Mouse (Mus musculus) ES-E14 (cell line): ENCODE results near the gene Rbfox2. TPM values are rescaled to one million over a fixed set of nuclear protein-coding genes. Genes with fewer than 3 reads are reported as not detected.

Source experiments
- DNase-seq: peaks from one replicate; pipeline ENCODE4 v3.0.0-alpha.2; 2013; ENCODE audit warnings: low read depth, low spot score
- H3K27ac ChIP-seq: 2 replicates; pipeline ENCODE4 v1.5.1; 2012; ENCODE audit warnings: low read depth, mild to moderate bottlenecking, low read length, moderate library complexity, mixed read lengths; ENCODE audit not compliant: poor library complexity, insufficient read depth, severe bottlenecking
- H3K36me3 ChIP-seq: 2 replicates; pipeline ENCODE4 v1.6.1; 2012; ENCODE audit warnings: mild to moderate bottlenecking, low read length, moderate library complexity, mixed read lengths; ENCODE audit not compliant: control insufficient read depth, poor library complexity, insufficient read depth, severe bottlenecking
- H3K4me1 ChIP-seq, 2 experiments: fragments of 150-350 bp in 1 of 2; sonication (generic) in 1 of 2; 2 replicates each; pipeline ENCODE4 v1.6.1; 2012; ENCODE audit warnings: low read length in 2 of 2, mild to moderate bottlenecking in 1 of 2, mixed read lengths in 1 of 2; ENCODE audit not compliant: control insufficient read depth in 2 of 2, insufficient read depth in 2 of 2, poor library complexity in 1 of 2
- H3K4me3 ChIP-seq, 2 experiments: fragments of 150-350 bp in 1 of 2; sonication (generic) in 1 of 2; 2 replicates each; pipeline ENCODE4 v1.5.1; 2012; ENCODE audit warnings: low read length in 2 of 2, low read depth in 1 of 2, mild to moderate bottlenecking in 1 of 2, mixed read lengths in 1 of 2; ENCODE audit not compliant: insufficient read depth in 1 of 2, poor library complexity in 1 of 2, severe bottlenecking in 1 of 2
- H3K9ac ChIP-seq: 2 replicates; pipeline ENCODE4 v1.6.1; 2012; ENCODE audit warnings: low read depth, mild to moderate bottlenecking, low read length, mixed read lengths; ENCODE audit not compliant: poor library complexity, insufficient read depth, severe bottlenecking
- H3K9me3 ChIP-seq: fragments of 150-350 bp; sonication (generic); 2 replicates; pipeline ENCODE4 v1.6.1; 2012; ENCODE audit warnings: low read depth, mild to moderate bottlenecking, low read length; ENCODE audit not compliant: control insufficient read depth, insufficient read depth
- CHD2 ChIP-seq: IDR thresholded peaks from 2 replicates; pipeline ENCODE4 v1.6.1; 2014; ENCODE audit warnings: mild to moderate bottlenecking, low read depth, low read length, inconsistent platforms
- HCFC1 ChIP-seq: IDR thresholded peaks from 2 replicates; pipeline ENCODE4 v1.6.1; 2012; ENCODE audit warnings: low read length, inconsistent platforms, borderline replicate concordance; ENCODE audit not compliant: insufficient read depth
- MAFK ChIP-seq: IDR thresholded peaks from 2 replicates; pipeline ENCODE4 v1.6.1; 2014; ENCODE audit warnings: mild to moderate bottlenecking, low read depth, low read length, inconsistent platforms; ENCODE audit not compliant: insufficient read depth
- ZC3H11A ChIP-seq: IDR thresholded peaks from 2 replicates; pipeline ENCODE4 v1.6.1; 2012; ENCODE audit warnings: low read depth, mild to moderate bottlenecking, inconsistent platforms, low read length, borderline replicate concordance
- ZNF384 ChIP-seq: IDR thresholded peaks from 2 replicates; pipeline ENCODE4 v1.6.1; 2012; ENCODE audit warnings: low read depth, low read length, inconsistent platforms
- in situ Hi-C, 2 experiments: fragments of 600-800 bp; cut with MboI; formaldehyde crosslinking; loops; one replicate each; pipeline ENCODE4 v1.15.1; 2025; ENCODE audit warnings: low sequenced_read_pairs in 2 of 2, inconsistent platforms in 1 of 2; ENCODE audit not compliant: unreplicated experiment in 2 of 2
- total RNA-seq: library from RNA; depleted of rRNA; stranded (reverse); fragments of 300-350 nt; gene quantifications from 2 replicates; pipeline ENCODE4 v1.2.3, GENCODE M21; 2012

The Rbfox2 gene
- total RNA-seq, 1 experiment, result 56.4 TPM

DNA sequence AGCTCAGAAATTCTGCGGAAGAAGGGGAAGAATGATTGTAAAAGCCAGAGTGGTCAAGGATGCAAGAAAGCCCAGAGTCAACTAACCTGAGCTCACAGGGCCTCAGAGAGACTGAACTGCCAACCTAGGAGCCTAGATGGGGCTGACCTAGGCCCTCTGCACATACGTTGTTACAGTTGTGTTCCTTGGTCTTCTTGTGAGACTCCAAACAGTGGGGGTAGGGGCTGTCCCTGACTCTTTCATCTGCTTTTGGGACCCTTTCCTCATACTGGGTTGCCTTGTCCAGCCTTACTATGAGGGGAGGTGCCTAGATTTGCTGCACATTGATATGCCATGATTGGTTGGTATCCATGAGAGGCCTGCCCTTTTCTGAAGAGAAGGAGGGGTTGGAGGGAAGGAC, 56.0 kb downstream of the Rbfox2 start:
- Histone ChIP-seq H3K4me3 (no peak overlapping the region), H3K27ac (no peak overlapping the region), H3K36me3 (no peaks in the 10 kb centered on the region), H3K9ac (no peak overlapping the region), H3K9me3 (no peaks in the 10 kb centered on the region), H3K4me1 (peaks cover 2 to 7% of the 10 kb centered on the region in 2 experiments; a peak in 1 of 4 replicates)
- in situ Hi-C loops, result no loop called here
- no peak for DNase-seq
- TF ChIP-seq CHD2 (no peak), HCFC1 (no peak), MAFK (no peak)

DNA sequence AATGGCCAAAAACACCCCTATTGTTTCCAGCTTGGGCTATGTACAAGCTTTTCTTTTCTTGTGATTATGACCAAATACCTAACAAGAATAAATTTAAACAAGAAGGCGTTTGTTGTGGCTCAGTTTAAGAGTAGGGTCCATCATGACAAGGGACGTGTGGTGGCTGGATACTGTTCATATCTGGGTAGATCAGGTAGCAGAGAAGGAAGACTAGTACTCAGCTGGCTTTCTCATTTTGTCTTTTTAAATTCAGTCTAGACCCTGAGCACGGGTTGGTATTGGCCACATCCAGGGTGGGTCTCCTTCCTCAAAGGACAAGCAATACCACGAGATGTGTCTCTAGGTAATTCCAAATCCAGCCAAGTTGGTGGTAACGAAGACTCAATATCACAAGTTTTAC, 57.4 kb downstream of the Rbfox2 start:
- Histone ChIP-seq H3K4me1 (peaks cover 3 to 9% of the 10 kb centered on the region in 2 experiments; a peak in 2 of 4 replicates), H3K27ac (no peak overlapping the region)
- in situ Hi-C loops, result no loop called here

GRCm38 (mm10) chr15:77245418-77246365, 61.1 kb downstream of the Rbfox2 start:
- Histone ChIP-seq H3K9me3 (no peaks in the 10 kb centered on the region), H3K36me3 (no peaks in the 10 kb centered on the region), H3K27ac (no peak overlapping the region), H3K9ac (no peak overlapping the region), H3K4me1 (peaks cover 3 to 7% of the 10 kb centered on the region in 2 experiments; a peak in 2 of 4 replicates), H3K4me3 (no peak overlapping the region)
- DNase-seq, result peak; percentile 19
- TF ChIP-seq ZNF384, result no peak
- TF ChIP-seq MAFK, result no peak
- TF ChIP-seq CHD2, result no peak
- no peak for TF ChIP-seq HCFC1
- no peak for TF ChIP-seq ZC3H11A
- in situ Hi-C loops, result no loop called here

More for the DNA sequence above, 57.4 kb downstream of the Rbfox2 start:
- TF ChIP-seq CHD2, result no peak
- no peak for TF ChIP-seq ZNF384
- H3K36me3 ChIP-seq, result no peaks in the 10 kb centered on the region
- DNase-seq, result no peak
- H3K9ac ChIP-seq, result no peak overlapping the region
- no peak overlapping the region for H3K4me3 ChIP-seq
- no peaks in the 10 kb centered on the region for H3K9me3 ChIP-seq

DNA sequence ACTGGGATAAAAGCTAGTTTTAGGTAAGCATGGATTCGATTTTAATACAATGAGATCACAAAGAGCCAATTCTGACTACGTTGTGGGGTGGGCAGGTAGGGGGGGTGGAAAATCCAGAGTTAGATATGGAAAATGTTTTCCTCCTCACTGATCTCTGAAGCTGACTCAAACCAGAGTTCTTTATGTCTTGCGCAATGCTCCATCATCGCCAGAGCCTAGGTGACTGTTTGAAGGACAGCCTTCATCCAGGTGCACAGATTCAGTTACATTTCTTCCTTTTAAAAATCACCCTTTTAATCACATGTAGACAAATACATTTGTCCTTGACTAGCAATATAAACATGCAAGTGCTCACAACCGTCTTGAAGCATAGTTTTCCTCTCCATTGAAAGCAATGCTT, 62.2 kb downstream of the Rbfox2 start:
- in situ Hi-C loops, result no loop called here
- DNase-seq, result no peak
- no peaks in the 10 kb centered on the region for H3K36me3 ChIP-seq
- TF ChIP-seq ZNF384 (no peak), MAFK (no peak), ZC3H11A (no peak), CHD2 (no peak), HCFC1 (no peak)
- no peak overlapping the region for H3K9ac ChIP-seq
- no peak overlapping the region for H3K27ac ChIP-seq
- H3K9me3 ChIP-seq, result no peaks in the 10 kb centered on the region
- H3K4me3 ChIP-seq, result no peak overlapping the region
- H3K4me1 ChIP-seq, result peaks cover 3 to 7% of the 10 kb centered on the region in 2 experiments; a peak in 2 of 4 replicates
